Mouse (Mus musculus): ENCODE data around the gene Cdk5. TPM values are rescaled to one million over a fixed set of nuclear protein-coding genes. Genes with fewer than 3 reads are reported as not detected.

Cdk5 gene
- total and polyA plus RNA-seq, 2 experiments from 2014 or later = 83.3 to 156 TPM

- WGBS = 2% methylated on average over 5 of the region's 5 CpGs
- peak; percentile 27 for DNase-seq
- Histone ChIP-seq H3K9ac (peak overlapping the region; percentile 85), H3K4me3 (ENCODE audit: low read depth, low read length) (peak overlapping the region; percentile 90), H3K36me3 (ENCODE audit: insufficient read depth) (no peaks in the 10 kb centered on the region), H3K4me2 (ENCODE audit: low read depth) (peak overlapping the region; percentile 91), H3K27ac (ENCODE audit: low read depth, low read length) (peak overlapping the region; percentile 91; the same call in 1 of the 2 replicates), H3K4me1 (ENCODE audit: insufficient read depth) (peaks cover 29% of the 10 kb centered on the region), H3K27me3 (ENCODE audit: insufficient read depth, low read length) (no peaks in the 10 kb centered on the region), H3K9me3 (ENCODE audit: low read length) (no peaks in the 10 kb centered on the region)
- ATAC-seq = no peak
- TF ChIP-seq CTCF (IDR thresholded peaks at IDR 0.05; ENCODE audit: low read depth) = peak; percentile 23; the same call in 1 of the 2 replicates
Observed at GRCm38 (mm10) chr5:24453283-24453984, 30.1 kb upstream of the Cdk5 start.

- DNase-seq (peak; percentile 21), ATAC-seq (no peak)
- H3K4me3 ChIP-seq (ENCODE audit: low read depth, low read length) = peak overlapping the region; percentile 90
- no peaks in the 10 kb centered on the region for H3K27me3 ChIP-seq (ENCODE audit: insufficient read depth, low read length)
- H3K9ac ChIP-seq = peak overlapping the region; percentile 85
- H3K36me3 ChIP-seq (ENCODE audit: insufficient read depth) = no peaks in the 10 kb centered on the region
- H3K4me2 ChIP-seq (ENCODE audit: low read depth) = peak overlapping the region; percentile 91
- H3K27ac ChIP-seq (ENCODE audit: low read depth, low read length) = peak overlapping the region; percentile 91
- H3K4me1 ChIP-seq (ENCODE audit: insufficient read depth) = peaks cover 34% of the 10 kb centered on the region
- 6% methylated on average over 29 of the region's 29 CpGs for WGBS
- H3K9me3 ChIP-seq (ENCODE audit: low read length) = no peaks in the 10 kb centered on the region
- TF ChIP-seq CTCF (IDR thresholded peaks at IDR 0.05; ENCODE audit: low read depth) = no peak
Observed at GRCm38 (mm10) chr5:24452691-24453233, 29.4 kb upstream of the Cdk5 start.

GRCm38 (mm10) chr5:24452030-24452690, 28.8 kb upstream of the Cdk5 start, which contains the start of gene Agap3:
TSS of gene Agap3 (plus strand) at chr5:24452177.
- no peaks in the 10 kb centered on the region for H3K9me3 ChIP-seq (ENCODE audit: low read length)
- H3K36me3 ChIP-seq (ENCODE audit: insufficient read depth) = no peaks in the 10 kb centered on the region
- under 1% methylated on average over 61 of the region's 85 CpGs for WGBS
- H3K9ac ChIP-seq = peak within 1 kb of the TSS; percentile 85
- peaks cover 40% of the 10 kb centered on the region for H3K4me1 ChIP-seq (ENCODE audit: insufficient read depth)
- ATAC-seq = peak; percentile 18; the same call in 1 of the 2 replicates
- H3K4me3 ChIP-seq (ENCODE audit: low read depth, low read length) = peak within 1 kb of the TSS; percentile 90
- DNase-seq = peak; percentile 66
- H3K27me3 ChIP-seq (ENCODE audit: insufficient read depth, low read length) = no peaks in the 10 kb centered on the region
- H3K4me2 ChIP-seq (ENCODE audit: low read depth) = peak within 1 kb of the TSS; percentile 91
- no peak for TF ChIP-seq CTCF (IDR thresholded peaks at IDR 0.05; ENCODE audit: low read depth)
- peak within 1 kb of the TSS; percentile 91 for H3K27ac ChIP-seq (ENCODE audit: low read depth, low read length)

GRCm38 (mm10) chr5:24451264-24452029, 28.1 kb upstream of the Cdk5 start:
- H3K4me2 ChIP-seq (ENCODE audit: low read depth) = peak overlapping the region; percentile 91
- H3K27me3 ChIP-seq (ENCODE audit: insufficient read depth, low read length) = no peaks in the 10 kb centered on the region
- H3K9me3 ChIP-seq (ENCODE audit: low read length) = no peaks in the 10 kb centered on the region
- H3K9ac ChIP-seq = peak overlapping the region; percentile 85
- no peaks in the 10 kb centered on the region for H3K36me3 ChIP-seq (ENCODE audit: insufficient read depth)
- WGBS = 3% methylated on average over 56 of the region's 66 CpGs
- ATAC-seq (peak; percentile 78), DNase-seq (peak; percentile 93)
- peaks cover 45% of the 10 kb centered on the region for H3K4me1 ChIP-seq (ENCODE audit: insufficient read depth)
- H3K27ac ChIP-seq (ENCODE audit: low read depth, low read length) = peak overlapping the region; percentile 91
- peak overlapping the region; percentile 90 for H3K4me3 ChIP-seq (ENCODE audit: low read depth, low read length)
- no peak for TF ChIP-seq CTCF (IDR thresholded peaks at IDR 0.05; ENCODE audit: low read depth)

GRCm38 (mm10) chr5:24447624-24448298, 24.4 kb upstream of the Cdk5 start, which contains the start of gene Tmub1:
TSS of gene Tmub1 (minus strand) at chr5:24447854.
- WGBS = 1% methylated on average over 34 of the region's 34 CpGs
- H3K9me3 ChIP-seq (ENCODE audit: low read length) = no peaks in the 10 kb centered on the region
- H3K4me3 ChIP-seq (ENCODE audit: low read depth, low read length) = peak within 1 kb of the TSS; percentile 59
- no peak for TF ChIP-seq CTCF (IDR thresholded peaks at IDR 0.05; ENCODE audit: low read depth)
- H3K36me3 ChIP-seq (ENCODE audit: insufficient read depth) = 0 out of 2 replicates have a peak, but pooled peaks cover 3% of the 10 kb centered on the region
- H3K27me3 ChIP-seq (ENCODE audit: insufficient read depth, low read length) = no peaks in the 10 kb centered on the region
- H3K4me2 ChIP-seq (ENCODE audit: low read depth) = peak within 1 kb of the TSS; percentile 93
- peak within 1 kb of the TSS; percentile 29; the same call in 1 of the 2 replicates for H3K27ac ChIP-seq (ENCODE audit: low read depth, low read length)
- H3K4me1 ChIP-seq (ENCODE audit: insufficient read depth) = peaks cover 22% of the 10 kb centered on the region
- ATAC-seq (peak; percentile 53), DNase-seq (peak; percentile 82)
- peak within 1 kb of the TSS; percentile 71 for H3K9ac ChIP-seq

- Histone ChIP-seq H3K9me3 (ENCODE audit: low read length) (no peaks in the 10 kb centered on the region), H3K27me3 (ENCODE audit: insufficient read depth, low read length) (no peaks in the 10 kb centered on the region), H3K4me2 (ENCODE audit: low read depth) (no peak overlapping the region), H3K4me1 (ENCODE audit: insufficient read depth) (peaks cover 22% of the 10 kb centered on the region), H3K36me3 (ENCODE audit: insufficient read depth) (peaks cover 9% of the 10 kb centered on the region), H3K9ac (no peak overlapping the region), H3K27ac (ENCODE audit: low read depth, low read length) (no peak overlapping the region), H3K4me3 (ENCODE audit: low read depth, low read length) (no peak overlapping the region)
- DNase-seq = no peak
- no peak for ATAC-seq
- no peak for TF ChIP-seq CTCF (IDR thresholded peaks at IDR 0.05; ENCODE audit: low read depth)
- WGBS = 95% methylated on average over 7 of the region's 7 CpGs
Observed at GRCm38 (mm10) chr5:24446630-24447029, 23.3 kb upstream of the Cdk5 start.
